Mouse (Mus musculus) urinary bladder, postnatal 4 days (tissue): Measurements from ENCODE around the gene Rpusd3.
A peak's percentile ranks its signal among the peaks of the same experiment; 100 is the strongest.

Source experiments
- DNase-seq, 2 experiments: peaks; one replicate each; pipeline ENCODE4 v3.0.0; 2021 to 2022; ENCODE audit warnings: low spot score in 2 of 2

Rpusd3 gene

DNA sequence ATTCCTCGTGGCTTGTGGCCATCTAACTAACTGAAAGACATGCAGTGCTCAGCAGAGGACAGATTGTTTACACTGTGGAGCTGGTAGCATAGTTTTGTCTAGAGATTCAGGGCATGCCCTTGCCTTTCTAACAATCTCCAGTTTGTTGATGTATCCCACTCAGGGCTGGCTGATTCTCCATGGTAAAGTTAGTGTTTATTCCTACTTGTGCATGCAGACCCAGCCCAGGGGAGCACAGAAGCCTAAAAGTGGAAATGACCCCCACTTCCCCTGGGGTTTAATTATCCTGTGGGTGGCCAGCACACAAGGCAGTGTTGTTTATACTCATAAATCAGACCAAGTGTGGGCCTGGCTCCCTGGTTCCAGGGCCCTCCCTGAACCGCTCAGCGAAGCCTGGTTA is 33.1 kb downstream of the Rpusd3 start:
- no peak for DNase-seq

DNA sequence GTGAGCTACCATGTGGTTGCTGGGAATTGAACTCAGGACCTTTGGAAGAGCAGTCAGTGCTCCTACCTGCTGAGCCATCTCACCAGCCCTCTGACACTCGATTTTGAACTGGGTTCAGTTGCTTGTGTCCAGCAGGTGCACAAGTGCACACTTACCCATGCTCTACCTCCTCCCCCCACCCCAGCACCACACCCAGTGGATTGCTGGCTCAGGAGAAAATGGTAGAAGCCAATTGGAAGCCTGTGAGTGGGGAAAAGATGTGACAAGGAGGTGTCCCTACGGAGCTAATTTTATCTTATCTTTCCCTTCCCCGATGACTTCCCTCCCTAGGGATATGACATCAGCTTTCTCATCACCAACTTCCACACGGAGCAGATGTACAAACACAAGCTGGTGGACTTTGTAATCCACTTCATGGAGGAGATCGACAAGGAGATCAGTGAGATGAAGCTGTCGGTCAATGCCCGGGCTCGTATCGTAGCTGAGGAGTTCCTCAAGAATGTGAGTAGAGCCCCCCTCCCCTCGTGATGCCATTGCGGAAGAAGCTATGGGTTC is 33.9 kb downstream of the Rpusd3 start:
- DNase-seq = no peak

DNA sequence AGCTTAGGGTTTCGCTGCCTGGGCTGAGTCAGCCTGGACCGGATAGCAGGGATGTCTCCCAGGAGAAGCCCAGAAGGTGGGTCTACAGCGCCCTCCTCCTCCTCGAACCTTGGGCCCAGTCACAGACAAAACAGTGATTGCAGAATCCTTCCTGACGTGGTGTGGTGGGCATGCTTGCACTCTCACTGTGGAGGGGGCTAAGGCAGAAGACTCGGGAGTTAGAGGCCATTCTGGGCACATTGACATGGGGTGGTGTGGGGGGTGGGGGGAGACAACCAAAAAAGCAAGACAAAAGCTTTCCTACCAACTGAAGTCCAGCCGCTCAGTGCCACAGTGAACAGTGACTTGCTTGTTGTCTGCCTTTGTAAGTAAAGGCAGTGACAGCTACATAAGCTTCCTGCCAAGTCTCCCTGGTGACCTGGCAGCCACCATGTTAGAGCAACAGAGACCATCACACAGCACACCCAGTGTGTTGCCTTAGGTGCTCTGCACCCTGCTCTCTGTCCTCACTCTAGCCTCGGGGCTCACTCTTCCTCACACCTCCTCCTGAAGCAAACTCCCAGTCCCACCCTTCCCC is 34.7 kb downstream of the Rpusd3 start:
- DNase-seq = no peak

- no peak for DNase-seq
Observed at GRCm38 (mm10) chr6:113380480-113380879, 38.7 kb downstream of the Rpusd3 start.

- DNase-seq = no peak
Observed at GRCm38 (mm10) chr6:113379246-113379645, 39.9 kb downstream of the Rpusd3 start.

- peak; percentile 87 to 92 for DNase-seq
Observed at GRCm38 (mm10) chr6:113377496-113378385, 41.4 kb downstream of the Rpusd3 start, which contains the start of the genes Tada3 and Arpc4. Gene Tada3 (minus strand): TSS chr6:113377883. Gene Arpc4 (plus strand): TSS chr6:113378115.

- no peak for DNase-seq
Observed at GRCm38 (mm10) chr6:113377172-113377495, 42.0 kb downstream of the Rpusd3 start.

DNA sequence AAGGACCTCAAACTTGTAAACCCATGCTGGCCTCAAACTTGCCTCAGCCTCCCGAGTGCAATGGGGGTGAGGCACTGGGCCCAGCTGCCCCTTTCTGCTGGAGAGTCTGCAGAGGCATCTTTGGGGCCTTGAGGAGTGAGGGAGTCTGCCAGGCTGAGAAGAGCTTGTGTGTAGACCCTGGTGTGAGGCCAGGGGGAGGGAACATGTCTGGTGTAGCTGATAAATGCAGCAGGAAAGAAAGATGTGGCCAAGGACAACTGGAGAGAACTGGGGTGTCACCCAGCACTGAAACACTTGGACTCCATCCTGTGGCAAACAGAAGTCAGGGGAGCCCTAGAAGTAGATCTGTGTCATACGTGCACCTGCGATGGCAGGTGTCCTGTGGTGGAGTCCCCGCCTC is 45.6 kb downstream of the Rpusd3 start:
- no peak for DNase-seq

GRCm38 (mm10) chr6:113370194-113370929 is 48.8 kb downstream of the Rpusd3 start:
- DNase-seq = no peak

- DNase-seq = no peak
Observed at GRCm38 (mm10) chr6:113368577-113368976, 50.6 kb downstream of the Rpusd3 start.

DNA sequence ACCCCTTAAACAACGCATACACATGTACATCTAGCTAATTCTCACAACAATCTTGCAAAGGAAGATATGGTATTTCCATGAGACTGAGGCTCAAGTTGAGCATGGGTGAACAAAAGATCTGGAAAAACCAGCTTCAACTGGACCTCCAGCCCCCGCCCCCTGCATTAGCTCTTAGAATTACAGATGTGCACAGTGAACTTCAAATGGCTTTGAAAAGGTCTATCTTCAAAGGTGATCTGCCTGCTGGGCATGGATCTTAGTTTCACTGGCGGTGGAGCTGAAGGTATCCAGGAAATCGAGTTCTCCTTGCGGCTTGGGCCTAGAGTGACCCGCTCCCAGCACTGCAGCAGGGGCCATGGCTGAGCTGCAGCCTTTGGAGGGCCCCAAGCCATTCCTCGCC is 51.0 kb downstream of the Rpusd3 start:
- no peak for DNase-seq

GRCm38 (mm10) chr6:113367574-113367973 is 51.6 kb downstream of the Rpusd3 start:
- DNase-seq = no peak

DNA sequence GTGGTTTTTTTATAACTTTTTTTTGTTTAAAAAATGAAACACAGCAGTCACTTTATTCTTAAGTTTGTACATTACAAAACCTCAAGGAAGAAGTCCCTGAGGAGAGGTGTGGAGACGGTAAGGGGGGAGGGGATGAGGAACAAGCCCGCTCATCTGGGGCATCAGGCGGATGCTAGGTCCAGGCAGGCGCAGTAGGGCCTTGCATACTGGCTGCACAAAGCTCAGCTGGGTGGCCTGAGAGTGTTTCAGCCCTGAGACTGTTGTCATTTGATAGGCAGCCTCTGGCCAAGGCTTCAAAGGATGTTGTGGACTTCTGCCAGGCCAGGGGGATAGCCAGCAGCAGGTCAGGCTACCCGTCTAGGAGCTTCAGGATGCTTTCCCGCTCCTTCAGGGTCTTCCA is 52.5 kb downstream of the Rpusd3 start:
- DNase-seq = no peak
